Mouse (Mus musculus) telencephalon, adult 2 months (tissue): ENCODE measurements around the gene Nup214.

Experiments
- DNase-seq: peaks from one replicate; pipeline ENCODE4 v3.0.0-alpha.2; 2011; ENCODE audit warnings: low read depth, low spot score

Gene Nup214

DNA sequence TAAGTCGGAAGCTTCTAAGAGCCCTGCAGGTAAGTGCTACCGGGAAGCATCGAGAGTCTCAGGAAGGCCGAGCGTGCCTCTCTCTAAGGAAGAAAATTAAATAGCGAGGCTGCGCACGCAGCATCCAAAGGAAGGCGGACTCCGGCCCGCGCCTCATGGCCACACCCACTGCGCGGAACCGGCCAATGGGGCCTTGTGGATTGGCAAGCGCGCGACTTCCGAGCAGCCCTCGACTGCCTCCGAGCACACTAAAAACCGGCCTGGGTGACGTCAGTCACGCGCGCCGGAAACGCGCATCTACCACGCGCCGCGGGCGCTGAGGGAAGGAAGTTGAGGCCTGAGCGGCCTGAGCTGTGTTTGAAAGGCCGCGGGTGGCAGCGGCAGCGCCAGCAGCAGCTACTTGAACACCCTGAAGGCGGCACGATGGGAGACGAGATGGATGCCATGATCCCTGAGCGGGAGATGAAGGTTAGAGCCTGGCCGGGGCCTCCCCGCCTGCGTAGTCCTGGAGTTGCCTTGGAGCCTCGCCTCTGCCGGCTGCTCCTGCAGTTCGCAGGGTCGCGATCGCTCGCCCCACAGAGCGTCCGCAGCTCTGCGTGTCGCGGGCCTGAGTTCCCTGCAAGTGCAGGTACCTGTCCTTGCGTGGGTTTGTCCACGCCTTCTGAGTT is at the start of gene Nup214:
Nup214 (plus strand) TSS at position 296 of the 668 bp plus-strand sequence.
- peak; percentile 98 for DNase-seq

DNA sequence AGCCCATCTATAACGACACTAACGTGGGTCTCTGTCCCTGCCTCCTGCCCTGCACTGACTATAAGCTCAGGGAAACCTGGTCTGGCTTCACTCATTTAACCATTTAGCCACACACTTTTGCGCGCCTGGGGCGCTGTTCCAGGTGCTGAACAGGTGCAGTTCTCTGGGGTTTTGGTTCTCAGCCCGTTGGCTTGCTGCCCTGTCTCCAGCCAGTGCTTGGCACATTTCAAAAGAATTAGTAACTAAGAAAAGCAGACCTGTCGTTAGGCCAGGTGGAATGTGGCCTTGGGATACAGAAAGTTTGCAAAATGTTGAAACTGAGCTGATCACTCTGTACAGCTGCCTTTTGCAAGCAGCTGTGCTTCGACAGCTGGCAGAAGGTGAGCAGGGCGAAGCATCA is 49.4 kb upstream of the Nup214 start:
- no peak for DNase-seq

DNA sequence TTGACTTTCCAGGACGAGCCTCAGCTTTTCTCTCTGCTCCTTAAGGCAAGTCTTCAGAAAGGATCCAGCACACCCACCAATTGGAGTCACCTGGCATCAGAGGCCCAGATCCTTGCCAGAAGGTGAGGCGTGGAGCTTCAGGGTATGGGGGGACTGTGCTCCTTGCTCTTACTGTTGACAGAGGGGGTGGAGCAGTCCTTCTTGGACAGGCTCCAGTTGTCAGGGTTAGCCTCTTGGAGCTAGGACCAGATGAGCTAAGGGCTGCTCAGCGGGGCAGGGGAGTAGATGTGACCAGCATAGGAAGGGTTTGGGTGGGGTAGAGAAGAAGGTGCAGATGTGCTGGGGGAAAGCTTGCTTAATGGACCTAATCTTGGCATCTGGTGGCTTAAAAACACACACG is 48.3 kb upstream of the Nup214 start:
- DNase-seq = no peak

DNA sequence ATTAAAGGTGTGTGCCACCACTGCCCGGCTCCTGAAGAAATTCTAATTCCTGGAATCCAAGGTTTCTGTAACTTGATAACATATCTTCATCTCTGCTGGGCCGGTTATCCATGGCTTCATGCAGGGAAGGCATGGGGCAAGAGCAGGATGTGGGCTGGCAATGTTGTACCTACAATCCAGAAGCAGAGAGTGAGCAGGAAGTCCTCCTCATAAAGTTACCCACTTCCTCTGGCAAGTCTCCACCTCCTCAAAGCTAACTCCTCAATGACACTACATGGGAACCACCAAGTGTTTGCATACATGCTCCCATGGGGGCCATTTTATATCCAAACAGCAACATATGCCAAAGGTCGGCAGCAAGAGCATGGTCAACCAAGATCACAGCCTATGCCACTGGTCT is 44.6 kb upstream of the Nup214 start:
- DNase-seq = no peak

GRCm38 (mm10) chr2:31934551-31934950 is 39.7 kb upstream of the Nup214 start:
- no peak for DNase-seq

DNA sequence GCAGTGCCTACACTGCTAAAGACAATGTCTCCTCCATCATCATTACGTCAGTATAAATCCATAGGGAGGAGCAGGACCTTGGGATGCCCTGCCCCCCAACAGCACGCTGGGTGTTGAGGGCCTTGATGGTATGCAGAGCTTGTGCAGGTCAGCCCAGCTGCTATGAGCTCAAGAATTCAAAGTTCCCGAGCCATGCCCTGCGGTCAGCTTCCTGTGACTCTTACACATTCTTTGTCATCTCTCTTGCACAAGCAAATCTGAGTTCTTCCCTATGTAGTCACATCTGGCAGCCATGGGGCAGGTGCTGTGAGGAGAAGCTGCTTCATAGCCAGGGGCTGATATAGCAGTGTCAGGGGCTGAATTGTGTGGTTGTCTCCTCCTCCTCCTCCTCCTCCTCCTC is 39.2 kb upstream of the Nup214 start:
- DNase-seq = no peak

GRCm38 (mm10) chr2:31938298-31938697 is 35.9 kb upstream of the Nup214 start:
- DNase-seq = no peak

DNA sequence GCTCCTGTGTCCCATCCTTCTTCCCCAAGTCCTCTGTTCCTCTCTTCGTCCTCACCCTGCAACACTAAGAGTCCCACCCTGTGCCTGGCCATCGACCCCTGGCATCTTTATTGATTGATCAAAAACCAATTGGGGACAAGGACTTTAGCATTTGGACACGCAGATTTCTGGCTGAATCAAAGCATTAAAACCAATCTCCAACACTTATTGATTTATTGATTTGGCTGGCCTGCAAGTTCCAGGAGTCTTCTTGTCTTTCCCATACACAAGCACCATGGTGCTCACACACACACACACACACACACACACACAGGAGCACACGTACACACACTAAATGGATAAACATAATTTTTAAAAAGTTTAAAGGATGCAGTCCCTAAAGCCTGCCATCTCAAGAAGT is 31.2 kb upstream of the Nup214 start:
- no peak for DNase-seq

DNA sequence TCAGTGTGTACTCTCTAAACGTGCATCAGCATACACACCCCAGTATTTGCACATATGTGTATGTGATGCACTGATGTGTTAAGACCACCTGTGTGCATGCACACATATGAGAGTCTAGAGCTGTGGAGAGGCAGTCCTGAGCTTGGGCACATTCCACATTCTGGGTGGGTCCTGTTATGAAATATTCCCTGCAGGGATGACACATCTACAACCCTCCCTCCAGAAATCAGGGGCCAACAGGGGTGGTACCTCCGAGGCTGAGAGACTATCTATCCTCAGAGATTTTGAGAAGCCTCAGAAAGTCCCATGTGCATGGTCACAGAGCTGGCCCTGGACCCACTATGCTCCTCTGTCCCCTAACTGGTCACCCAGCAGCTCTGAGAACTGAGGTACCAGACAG is 28.7 kb upstream of the Nup214 start:
- no peak for DNase-seq

- DNase-seq = no peak
These were observed 25.8 kb upstream of the Nup214 start for GRCm38 (mm10) chr2:31948392-31948791.

GRCm38 (mm10) chr2:31948801-31949200 is 25.4 kb upstream of the Nup214 start:
- DNase-seq = no peak

GRCm38 (mm10) chr2:31950058-31950871 is 24.0 kb upstream of the Nup214 start, which contains the start of gene Aif1l:
TSS of gene Aif1l (plus strand) at chr2:31950139.
- DNase-seq = no peak

- DNase-seq = no peak
These were observed 23.3 kb upstream of the Nup214 start for GRCm38 (mm10) chr2:31950966-31951365.

- DNase-seq = no peak
These were observed 22.0 kb upstream of the Nup214 start for GRCm38 (mm10) chr2:31952236-31952635.

- DNase-seq = no peak
These were observed 21.5 kb upstream of the Nup214 start for GRCm38 (mm10) chr2:31952725-31953124.

DNA sequence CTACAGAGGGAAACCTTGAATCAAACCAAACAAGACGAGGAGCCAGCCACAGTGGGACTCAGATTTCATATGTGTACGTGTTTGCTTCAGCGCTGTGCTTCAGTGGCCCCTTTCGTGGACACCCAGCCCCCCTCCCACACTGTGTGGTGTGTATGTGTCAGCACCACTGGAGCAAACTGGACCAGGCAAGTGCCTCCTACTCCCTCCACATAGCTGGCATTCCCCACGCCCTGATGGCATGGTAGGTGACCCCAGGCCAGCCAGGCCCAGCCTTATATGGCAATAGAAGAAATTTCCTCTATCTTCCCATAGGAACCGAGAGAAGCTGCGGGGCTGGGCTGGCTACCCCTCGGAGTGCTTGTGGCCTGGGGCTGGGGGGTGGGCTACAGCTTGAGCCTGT is 20.5 kb upstream of the Nup214 start:
- no peak for DNase-seq

- DNase-seq = no peak
These were observed 19.5 kb upstream of the Nup214 start for GRCm38 (mm10) chr2:31954779-31955181.

- DNase-seq = no peak
These were observed 18.6 kb upstream of the Nup214 start for GRCm38 (mm10) chr2:31955686-31956085.

- DNase-seq = no peak
These were observed 17.0 kb upstream of the Nup214 start for GRCm38 (mm10) chr2:31957211-31957610.

DNA sequence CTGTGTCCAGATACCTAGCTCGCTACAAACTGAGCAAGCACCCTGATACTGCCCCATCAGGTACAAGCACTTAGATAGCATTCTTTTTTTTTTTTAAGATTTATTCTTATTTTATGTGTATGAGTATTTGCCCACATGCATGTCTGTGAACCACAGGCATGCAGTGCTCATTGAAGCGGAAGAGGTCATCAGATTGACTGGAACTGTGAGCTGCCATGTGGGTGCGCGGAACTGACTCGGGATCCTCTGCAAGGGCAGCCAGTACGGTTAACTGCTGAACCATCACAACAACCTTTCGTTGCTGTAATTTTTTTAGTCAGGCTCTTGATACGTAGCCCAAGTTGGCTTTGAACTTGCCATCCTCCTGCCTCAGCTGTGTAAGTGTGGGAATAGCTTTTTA is 13.2 kb upstream of the Nup214 start:
- no peak for DNase-seq

DNA sequence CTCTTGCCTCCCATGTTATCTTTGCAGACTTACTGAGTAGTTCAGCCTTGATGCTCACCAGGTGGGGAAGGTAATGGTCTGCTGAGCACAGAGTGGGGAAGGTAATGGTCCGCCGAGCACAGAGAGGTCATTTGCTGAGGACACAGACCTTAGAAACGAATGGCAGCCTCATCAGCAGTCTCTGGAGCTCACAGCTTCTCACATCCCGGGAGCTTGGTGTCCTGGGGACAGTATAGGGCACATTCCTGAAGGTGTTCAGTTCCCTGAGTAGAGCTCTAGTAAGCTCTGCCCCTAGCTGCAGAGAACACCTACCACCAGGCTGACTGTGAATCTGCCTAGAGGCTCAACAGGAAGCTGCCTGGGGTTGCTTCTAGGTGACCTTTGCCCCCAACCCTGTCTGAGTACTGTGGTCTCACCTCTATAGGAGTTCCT is 12.4 kb upstream of the Nup214 start:
- DNase-seq = no peak

DNA sequence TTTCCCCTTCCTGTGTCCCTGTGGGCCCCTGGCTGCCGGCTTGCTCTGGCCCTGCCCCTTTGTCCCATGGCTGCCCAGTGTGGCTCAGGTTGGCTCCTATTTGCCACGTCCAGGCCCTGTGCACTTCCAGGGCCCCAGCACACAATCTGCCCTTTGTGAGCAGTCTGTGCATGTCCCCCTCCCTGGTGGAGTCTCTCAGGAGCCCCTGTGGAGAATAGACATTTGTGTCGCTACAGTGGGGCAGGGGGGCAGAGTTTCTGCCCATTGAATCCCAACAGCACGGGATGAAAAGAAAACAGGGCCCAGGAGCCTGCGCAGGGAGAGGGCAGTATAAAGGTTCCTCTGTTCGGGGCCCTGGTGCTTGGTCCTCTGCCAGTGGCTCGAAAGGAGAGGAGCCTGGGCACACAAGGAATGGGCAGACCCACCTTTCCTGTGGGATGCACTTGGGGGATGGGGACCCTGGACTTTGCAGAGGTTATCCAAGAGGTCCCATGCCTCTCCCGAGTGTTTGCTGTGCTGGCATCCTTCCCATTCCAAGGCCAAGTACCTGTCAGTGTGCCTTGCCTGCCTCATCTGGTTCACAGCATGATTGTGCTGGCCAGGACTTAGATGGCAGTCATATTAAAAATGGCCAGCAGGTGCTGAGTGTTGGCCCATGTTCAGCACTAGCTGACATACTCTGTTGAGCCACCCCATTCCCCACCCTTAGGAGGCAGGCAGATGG is 11.6 kb upstream of the Nup214 start:
- DNase-seq = peak; percentile 47
